Mouse (Mus musculus): ENCODE results near the gene Krcc1. TPM values are rescaled to one million over a fixed set of nuclear protein-coding genes. Genes with fewer than 3 reads are reported as not detected.

Krcc1 gene
- polyA plus RNA-seq, 1 experiment from 2014 or later = 41.1 TPM

DNA sequence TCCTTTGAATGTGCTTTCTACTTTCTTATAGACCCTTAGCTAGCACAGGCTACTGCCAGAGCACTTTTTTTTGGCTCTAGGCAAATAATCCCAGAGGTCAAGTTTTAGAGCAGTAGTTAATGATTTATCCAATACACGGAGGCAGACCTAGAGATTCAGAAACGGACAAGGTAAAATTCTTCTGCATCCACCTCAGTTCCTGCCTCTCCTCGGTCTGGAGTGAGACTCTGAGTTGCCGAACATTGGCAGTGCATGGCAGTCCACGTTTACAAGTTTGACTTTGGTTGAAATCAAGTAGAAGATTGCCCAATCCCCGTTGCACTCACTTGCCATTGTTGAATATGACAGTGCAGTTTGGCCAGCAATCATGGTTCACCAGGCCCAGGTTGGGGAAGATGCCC lies 34.4 kb upstream of the Krcc1 start:
- Histone ChIP-seq H3K4me3 (ENCODE audit: low read depth, low read length) (no peak overlapping the region), H3K4me1 (ENCODE audit: control insufficient read depth, insufficient read depth, low read length) (no peaks in the 10 kb centered on the region), H3K4me2 (ENCODE audit: low read depth, low read length) (no peak overlapping the region), H3K27ac (replicated peaks; ENCODE audit: low read depth, low read length) (no peak overlapping the region), H3K9me3 (replicated peaks; ENCODE audit: control insufficient read depth, low read length) (no peaks in the 10 kb centered on the region), H3K36me3 (replicated peaks; ENCODE audit: control insufficient read depth, insufficient read depth, low read depth, low read length) (no peaks in the 10 kb centered on the region), H3K9ac (replicated peaks; ENCODE audit: low read length) (no peak overlapping the region), H3K27me3 (ENCODE audit: control insufficient read depth, insufficient read depth, low read length) (no peaks in the 10 kb centered on the region)
- DNase-seq (ENCODE audit: low spot score) = no peak
- ATAC-seq (replicated peaks; ENCODE audit: insufficient number of reproducible peaks, low FRiP score, low TSS enrichment, low read depth) = no peak
- WGBS = 86% methylated on average over 6 of the region's 6 CpGs

DNA sequence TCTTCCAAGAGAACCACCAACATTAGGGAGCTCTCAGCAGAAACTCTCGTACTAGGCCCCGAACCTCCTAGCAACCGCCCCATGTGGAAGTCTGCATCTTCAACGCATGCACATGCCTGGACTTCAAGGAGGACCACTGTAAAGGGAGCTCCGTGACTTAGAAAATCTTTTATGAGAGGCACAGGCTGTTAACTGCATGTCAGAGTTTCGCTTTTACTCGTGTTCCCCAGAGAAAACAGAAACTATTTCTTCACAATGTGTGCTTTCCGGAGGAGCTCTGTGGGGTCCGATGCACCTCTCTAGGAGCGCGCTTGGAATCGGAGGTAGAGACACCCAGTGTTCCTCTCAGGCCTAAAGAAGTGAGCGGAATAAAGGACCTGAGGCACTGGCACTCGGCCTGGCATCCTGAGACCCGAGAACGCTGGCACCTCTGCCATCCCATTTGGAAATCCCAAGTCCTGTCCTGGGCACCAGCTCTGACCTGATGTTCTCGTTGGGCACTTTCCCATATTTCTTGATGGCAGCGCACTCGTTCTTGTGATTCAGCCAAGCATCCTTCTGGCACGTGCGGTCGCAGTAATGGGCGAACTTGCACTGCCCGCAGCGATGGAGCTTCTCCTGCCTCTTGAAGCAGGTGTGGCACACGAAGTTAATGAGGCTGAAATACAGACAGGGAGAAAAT lies 32.3 kb upstream of the Krcc1 start:
- no peak overlapping the region for H3K4me3 ChIP-seq (ENCODE audit: low read depth, low read length)
- H3K9me3 ChIP-seq (replicated peaks; ENCODE audit: control insufficient read depth, low read length) = no peaks in the 10 kb centered on the region
- no peaks in the 10 kb centered on the region for H3K4me1 ChIP-seq (ENCODE audit: control insufficient read depth, insufficient read depth, low read length)
- WGBS = 92% methylated on average over 26 of the region's 26 CpGs
- DNase-seq (ENCODE audit: low spot score) (no peak), ATAC-seq (replicated peaks; ENCODE audit: insufficient number of reproducible peaks, low FRiP score, low TSS enrichment, low read depth) (no peak)
- no peak overlapping the region for H3K4me2 ChIP-seq (ENCODE audit: low read depth, low read length)
- no peak overlapping the region for H3K27ac ChIP-seq (replicated peaks; ENCODE audit: low read depth, low read length)
- H3K36me3 ChIP-seq (replicated peaks; ENCODE audit: control insufficient read depth, insufficient read depth, low read depth, low read length) = no peaks in the 10 kb centered on the region
- no peaks in the 10 kb centered on the region for H3K27me3 ChIP-seq (ENCODE audit: control insufficient read depth, insufficient read depth, low read length)
- H3K9ac ChIP-seq (replicated peaks; ENCODE audit: low read length) = no peak overlapping the region

DNA sequence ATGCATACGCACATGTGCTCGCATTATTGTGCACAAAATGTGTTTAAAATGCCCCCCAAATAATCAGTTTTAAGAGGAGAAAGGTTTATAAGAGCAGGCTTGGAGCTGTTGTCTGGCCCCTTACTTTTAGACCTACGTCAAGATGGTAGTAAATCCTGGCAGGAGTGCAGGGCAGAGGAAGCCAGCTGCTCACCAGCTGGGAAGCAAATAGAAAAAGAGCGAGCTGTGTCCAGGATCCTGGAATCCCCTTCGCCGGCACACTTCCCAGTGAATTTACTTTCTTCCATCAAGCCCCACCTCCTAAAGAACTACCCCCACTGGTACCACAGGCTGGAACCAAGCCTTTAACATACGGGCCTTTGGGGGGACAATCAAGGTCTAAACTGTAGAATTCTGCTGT lies 30.6 kb upstream of the Krcc1 start:
- Histone ChIP-seq H3K4me1 (ENCODE audit: control insufficient read depth, insufficient read depth, low read length) (no peaks in the 10 kb centered on the region), H3K9me3 (replicated peaks; ENCODE audit: control insufficient read depth, low read length) (no peaks in the 10 kb centered on the region), H3K9ac (replicated peaks; ENCODE audit: low read length) (no peak overlapping the region), H3K36me3 (replicated peaks; ENCODE audit: control insufficient read depth, insufficient read depth, low read depth, low read length) (no peaks in the 10 kb centered on the region), H3K4me2 (ENCODE audit: low read depth, low read length) (no peak overlapping the region), H3K27ac (replicated peaks; ENCODE audit: low read depth, low read length) (no peak overlapping the region), H3K27me3 (ENCODE audit: control insufficient read depth, insufficient read depth, low read length) (no peaks in the 10 kb centered on the region), H3K4me3 (ENCODE audit: low read depth, low read length) (no peak overlapping the region)
- DNase-seq (ENCODE audit: low spot score) (no peak), ATAC-seq (replicated peaks; ENCODE audit: insufficient number of reproducible peaks, low FRiP score, low TSS enrichment, low read depth) (no peak)
- WGBS = 89% methylated on average over 7 of the region's 7 CpGs

DNA sequence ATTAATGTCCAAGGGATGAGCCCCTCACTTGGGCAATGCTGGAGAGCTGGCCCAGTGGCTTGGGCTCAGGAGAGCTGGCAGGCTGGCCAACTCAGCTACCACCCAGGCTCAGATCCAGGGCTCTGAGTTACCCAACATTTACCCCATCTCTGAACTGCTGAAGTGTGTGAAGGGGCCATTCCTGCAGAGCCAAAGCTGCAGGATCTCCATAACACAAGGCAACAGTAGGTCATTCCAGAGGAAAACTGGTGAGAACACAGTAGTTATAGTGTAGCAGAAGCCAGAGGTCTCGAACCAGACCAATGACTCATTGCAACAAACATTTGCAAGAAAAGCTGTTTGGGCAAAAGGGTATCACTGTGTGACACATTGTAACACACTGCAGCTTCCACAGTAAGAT lies 28.7 kb upstream of the Krcc1 start:
- Histone ChIP-seq H3K4me2 (ENCODE audit: low read depth, low read length) (no peak overlapping the region), H3K27ac (replicated peaks; ENCODE audit: low read depth, low read length) (no peak overlapping the region), H3K4me1 (ENCODE audit: control insufficient read depth, insufficient read depth, low read length) (no peaks in the 10 kb centered on the region)

DNA sequence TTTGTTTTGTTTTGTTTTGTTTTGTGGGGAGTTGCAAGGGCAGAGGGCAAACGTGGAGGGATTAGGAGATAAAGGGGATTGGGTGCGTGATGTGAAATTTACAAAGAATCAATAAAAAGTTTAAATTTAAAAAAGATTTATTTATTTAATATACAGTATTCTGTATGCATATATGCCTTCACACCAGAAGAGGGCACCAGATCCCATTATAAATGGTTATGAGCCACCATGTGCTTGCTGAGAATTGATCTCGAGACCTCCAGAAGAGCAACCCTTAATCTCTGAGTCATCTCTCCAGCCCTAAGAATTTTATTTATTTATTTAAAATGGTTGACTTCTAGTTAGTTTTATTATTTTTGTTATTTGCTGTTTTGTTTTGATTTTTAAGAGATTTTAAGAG lies 28.2 kb upstream of the Krcc1 start:
- no peak overlapping the region for H3K27ac ChIP-seq (replicated peaks; ENCODE audit: low read depth, low read length)
- WGBS = 90% methylated on average over 3 of the region's 3 CpGs
- no peak for ATAC-seq (replicated peaks; ENCODE audit: insufficient number of reproducible peaks, low FRiP score, low TSS enrichment, low read depth)
- H3K9ac ChIP-seq (replicated peaks; ENCODE audit: low read length) = no peak overlapping the region
- no peaks in the 10 kb centered on the region for H3K9me3 ChIP-seq (replicated peaks; ENCODE audit: control insufficient read depth, low read length)
- no peak overlapping the region for H3K4me3 ChIP-seq (ENCODE audit: low read depth, low read length)
- no peak overlapping the region for H3K4me2 ChIP-seq (ENCODE audit: low read depth, low read length)
- no peaks in the 10 kb centered on the region for H3K27me3 ChIP-seq (ENCODE audit: control insufficient read depth, insufficient read depth, low read length)
- H3K4me1 ChIP-seq (ENCODE audit: control insufficient read depth, insufficient read depth, low read length) = no peaks in the 10 kb centered on the region
- no peaks in the 10 kb centered on the region for H3K36me3 ChIP-seq (replicated peaks; ENCODE audit: control insufficient read depth, insufficient read depth, low read depth, low read length)
- no peak for DNase-seq (ENCODE audit: low spot score)

More for the DNA sequence above, 28.7 kb upstream of the Krcc1 start:
- H3K4me3 ChIP-seq (ENCODE audit: low read depth, low read length) = no peak overlapping the region
- H3K27me3 ChIP-seq (ENCODE audit: control insufficient read depth, insufficient read depth, low read length) = no peaks in the 10 kb centered on the region
- no peak for ATAC-seq (replicated peaks; ENCODE audit: insufficient number of reproducible peaks, low FRiP score, low TSS enrichment, low read depth)
- no peak for DNase-seq (ENCODE audit: low spot score)
- H3K9me3 ChIP-seq (replicated peaks; ENCODE audit: control insufficient read depth, low read length) = no peaks in the 10 kb centered on the region
- 92% methylated on average over 1 of the region's 1 CpGs for WGBS
- no peaks in the 10 kb centered on the region for H3K36me3 ChIP-seq (replicated peaks; ENCODE audit: control insufficient read depth, insufficient read depth, low read depth, low read length)
- no peak overlapping the region for H3K9ac ChIP-seq (replicated peaks; ENCODE audit: low read length)

DNA sequence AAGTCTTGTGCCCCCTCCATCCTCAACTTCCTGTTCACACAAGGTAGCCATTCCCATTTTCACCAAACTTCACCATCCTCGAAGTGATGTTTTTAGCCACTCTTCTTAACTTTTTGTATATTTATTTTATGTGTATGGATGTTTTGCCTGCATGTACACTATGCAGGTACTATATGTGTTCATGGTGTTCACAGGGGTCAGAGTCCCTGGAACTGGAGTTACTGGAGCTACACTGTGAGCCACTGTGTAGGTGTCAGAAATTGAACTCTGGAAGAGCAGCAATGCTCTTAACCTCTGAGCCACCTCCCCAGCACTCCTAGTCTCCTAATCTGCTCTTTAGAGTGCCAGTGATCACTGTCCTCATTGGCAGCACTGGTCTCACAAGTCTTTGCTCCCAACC lies 23.1 kb upstream of the Krcc1 start:
- Histone ChIP-seq H3K9ac (replicated peaks; ENCODE audit: low read length) (no peak overlapping the region), H3K9me3 (replicated peaks; ENCODE audit: control insufficient read depth, low read length) (no peaks in the 10 kb centered on the region), H3K27ac (replicated peaks; ENCODE audit: low read depth, low read length) (no peak overlapping the region), H3K27me3 (ENCODE audit: control insufficient read depth, insufficient read depth, low read length) (no peaks in the 10 kb centered on the region), H3K4me3 (ENCODE audit: low read depth, low read length) (no peak overlapping the region), H3K36me3 (replicated peaks; ENCODE audit: control insufficient read depth, insufficient read depth, low read depth, low read length) (no peaks in the 10 kb centered on the region), H3K4me1 (ENCODE audit: control insufficient read depth, insufficient read depth, low read length) (no peaks in the 10 kb centered on the region), H3K4me2 (ENCODE audit: low read depth, low read length) (no peak overlapping the region)
- DNase-seq (ENCODE audit: low spot score) (no peak), ATAC-seq (replicated peaks; ENCODE audit: insufficient number of reproducible peaks, low FRiP score, low TSS enrichment, low read depth) (no peak)
- 96% methylated on average over 1 of the region's 1 CpGs for WGBS

DNA sequence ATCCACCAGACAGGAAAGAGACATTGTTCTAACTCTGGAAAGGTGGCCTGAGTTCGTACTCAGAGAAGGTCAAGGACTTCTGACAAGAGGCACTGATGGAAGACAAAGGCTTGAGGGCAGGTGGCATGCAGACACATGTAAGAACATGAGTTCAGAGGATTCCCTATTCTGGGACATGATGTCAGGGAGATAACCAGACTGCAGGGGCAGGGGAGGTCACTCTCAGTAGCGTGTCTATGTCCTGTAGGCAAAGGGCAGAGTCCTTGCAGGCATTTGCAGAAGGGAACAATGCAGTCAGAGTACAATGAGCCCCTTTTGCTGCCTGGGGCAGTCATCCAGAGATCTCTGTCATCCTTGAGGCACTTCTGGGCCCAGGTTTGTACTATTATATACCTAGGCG lies 21.9 kb upstream of the Krcc1 start:
- WGBS = 72% methylated on average over 3 of the region's 3 CpGs
- no peaks in the 10 kb centered on the region for H3K27me3 ChIP-seq (ENCODE audit: control insufficient read depth, insufficient read depth, low read length)
- ATAC-seq (replicated peaks; ENCODE audit: insufficient number of reproducible peaks, low FRiP score, low TSS enrichment, low read depth) = no peak

DNA sequence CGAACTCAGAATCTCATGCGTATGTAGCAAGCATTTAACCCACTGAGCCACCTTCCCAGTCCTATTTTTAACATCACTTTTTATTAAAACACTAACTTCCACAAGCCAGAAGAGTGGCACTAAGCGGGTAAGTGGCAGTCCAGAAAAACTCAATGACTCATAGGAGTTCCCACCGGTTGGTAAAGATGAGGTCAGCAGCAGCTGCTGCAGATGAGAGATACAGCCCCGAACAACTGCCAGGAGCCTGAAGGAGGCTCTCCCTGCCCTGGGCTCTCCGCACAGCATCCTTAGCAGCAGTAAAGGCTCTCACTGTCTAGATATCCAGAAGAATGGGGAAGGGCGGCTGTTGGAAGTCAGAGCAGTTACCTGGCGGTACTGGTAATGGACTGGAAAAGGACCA lies 20.5 kb upstream of the Krcc1 start:
- H3K9ac ChIP-seq (replicated peaks; ENCODE audit: low read length) = no peak overlapping the region
- ATAC-seq (replicated peaks; ENCODE audit: insufficient number of reproducible peaks, low FRiP score, low TSS enrichment, low read depth) (no peak), DNase-seq (ENCODE audit: low spot score) (no peak)
- no peaks in the 10 kb centered on the region for H3K9me3 ChIP-seq (replicated peaks; ENCODE audit: control insufficient read depth, low read length)
- no peak overlapping the region for H3K27ac ChIP-seq (replicated peaks; ENCODE audit: low read depth, low read length)
- H3K4me2 ChIP-seq (ENCODE audit: low read depth, low read length) = no peak overlapping the region
- 85% methylated on average over 8 of the region's 8 CpGs for WGBS
- H3K4me1 ChIP-seq (ENCODE audit: control insufficient read depth, insufficient read depth, low read length) = no peaks in the 10 kb centered on the region
- no peak overlapping the region for H3K4me3 ChIP-seq (ENCODE audit: low read depth, low read length)
- no peaks in the 10 kb centered on the region for H3K27me3 ChIP-seq (ENCODE audit: control insufficient read depth, insufficient read depth, low read length)
- no peaks in the 10 kb centered on the region for H3K36me3 ChIP-seq (replicated peaks; ENCODE audit: control insufficient read depth, insufficient read depth, low read depth, low read length)

More for the DNA sequence above, 21.9 kb upstream of the Krcc1 start:
- H3K36me3 ChIP-seq (replicated peaks; ENCODE audit: control insufficient read depth, insufficient read depth, low read depth, low read length) = no peaks in the 10 kb centered on the region
- no peak overlapping the region for H3K4me3 ChIP-seq (ENCODE audit: low read depth, low read length)
- no peaks in the 10 kb centered on the region for H3K9me3 ChIP-seq (replicated peaks; ENCODE audit: control insufficient read depth, low read length)
- H3K27ac ChIP-seq (replicated peaks; ENCODE audit: low read depth, low read length) = no peak overlapping the region
- no peak overlapping the region for H3K9ac ChIP-seq (replicated peaks; ENCODE audit: low read length)
- DNase-seq (ENCODE audit: low spot score) = no peak
- H3K4me2 ChIP-seq (ENCODE audit: low read depth, low read length) = no peak overlapping the region
- no peaks in the 10 kb centered on the region for H3K4me1 ChIP-seq (ENCODE audit: control insufficient read depth, insufficient read depth, low read length)
